Mouse (Mus musculus): Measurements from ENCODE around the gene Pfn4. TPM values are rescaled to one million over a fixed set of nuclear protein-coding genes. Genes with fewer than 3 reads are reported as not detected.

Pfn4 gene
- polyA plus RNA-seq (2017; shearing (Covaris generic)) = not detected

GRCm38 (mm10) chr12:4768492-4769332 is at the start of gene Pfn4, which contains the start of gene Fam228b:
Gene Pfn4, plus strand, starts transcription at chr12:4769022.
Gene Fam228b, minus strand, starts transcription at chr12:4769267.

DNA sequence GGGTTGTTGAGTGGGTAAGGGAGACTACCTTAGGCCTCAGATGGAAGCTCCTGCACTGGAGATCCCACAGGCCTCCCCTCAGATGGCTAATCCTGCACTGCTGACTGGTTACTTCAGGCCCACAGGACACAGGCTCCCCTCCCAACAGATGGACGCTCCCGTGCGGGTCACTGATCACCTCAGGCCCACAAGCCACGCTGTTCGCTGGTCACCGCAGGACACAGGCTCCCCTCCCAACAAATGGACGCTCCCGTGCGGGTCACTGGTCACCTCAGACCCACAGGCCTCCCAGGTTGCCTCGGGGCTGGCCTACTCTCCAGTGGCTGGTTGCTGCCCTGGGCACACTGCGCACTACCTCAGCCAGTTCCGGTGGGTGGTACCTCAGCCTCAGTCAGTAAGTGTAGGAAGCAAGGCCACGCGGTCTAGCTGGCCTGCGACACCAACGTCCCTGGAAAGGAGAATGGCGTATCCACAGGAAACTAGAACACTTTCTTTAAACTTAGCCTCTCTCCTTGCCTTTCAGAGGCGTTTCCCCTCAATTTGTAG is 30.7 kb upstream of the Pfn4 start, which contains the start of gene Fam228a:
TSS of gene Fam228a (minus strand) at position 400 of the 546 bp plus-strand sequence.

DNA sequence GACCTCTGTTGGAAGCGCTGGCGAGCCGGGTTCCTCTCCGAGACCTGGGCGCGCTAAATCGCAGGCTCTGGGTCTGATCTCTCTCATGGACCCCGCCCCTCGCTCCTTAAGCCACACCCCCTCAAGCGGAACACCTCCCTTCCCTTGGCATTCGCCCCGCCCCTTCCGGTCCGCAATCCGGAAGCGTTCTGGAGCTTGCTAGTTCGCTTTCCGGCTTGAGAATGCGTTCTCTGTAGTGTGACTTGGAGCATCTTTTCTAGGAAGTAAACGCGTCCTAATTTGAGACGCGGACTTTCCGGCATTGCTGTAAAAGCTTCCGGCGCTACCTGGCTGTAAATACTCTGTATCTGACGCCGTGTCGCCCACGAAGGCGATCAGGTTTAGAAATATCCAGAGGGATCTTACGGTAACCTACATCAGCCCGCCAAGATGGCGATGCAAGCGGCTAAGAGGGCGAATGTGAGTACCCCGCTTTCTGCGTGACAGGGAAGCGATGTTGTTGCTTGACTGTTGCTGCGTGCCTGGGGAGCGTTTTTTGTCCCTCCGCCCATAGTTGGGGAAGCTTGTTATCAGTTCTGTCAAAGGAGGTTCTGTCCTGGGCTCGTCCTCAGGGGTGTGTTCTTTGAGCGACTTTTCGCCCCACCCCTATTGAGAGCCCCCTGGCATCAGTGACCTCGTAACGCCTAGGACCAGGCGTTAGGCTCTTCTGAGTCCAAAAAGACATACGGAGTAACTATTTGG is 48.7 kb downstream of the Pfn4 start, which contains the start of gene Sf3b6:
TSS of gene Sf3b6 (plus strand) at position 184 of the 741 bp plus-strand sequence.

Other genes starting within 250 kb of the Pfn4 start
- gene Itsn2, start 176.4 kb upstream of the Pfn4 start, polyA plus RNA-seq (2017; shearing (Covaris generic)) = 36.1 TPM
- gene Gm3625, start 176.1 kb upstream of the Pfn4 start, polyA plus RNA-seq (2017; shearing (Covaris generic)) = not detected
- 0.20 TPM for gene Fam228a, start 30.6 kb upstream of the Pfn4 start, polyA plus RNA-seq (2017; shearing (Covaris generic))
- not detected for gene Fam228b, start 245 bp downstream of the Pfn4 start, polyA plus RNA-seq (2017; shearing (Covaris generic))
- gene Sf3b6, start 48.5 kb downstream of the Pfn4 start, polyA plus RNA-seq (2017; shearing (Covaris generic)) = 415 TPM
- gene Fkbp1b, start 72.6 kb downstream of the Pfn4 start, polyA plus RNA-seq (2017; shearing (Covaris generic)) = not detected
- 11.0 TPM for gene Wdcp, start 74.3 kb downstream of the Pfn4 start, polyA plus RNA-seq (2017; shearing (Covaris generic))
- 0.55 TPM for gene Mfsd2b, start 105.3 kb downstream of the Pfn4 start, polyA plus RNA-seq (2017; shearing (Covaris generic))
- gene Ubxn2a, start 138.7 kb downstream of the Pfn4 start, polyA plus RNA-seq (2017; shearing (Covaris generic)) = 14.6 TPM
- gene Atad2b, start 148.3 kb downstream of the Pfn4 start, polyA plus RNA-seq (2017; shearing (Covaris generic)) = 8.5 TPM